Mouse (Mus musculus) lung, postnatal 14 days (tissue): ENCODE measurements around the gene L1cam.

Source experiments
- DNase-seq: peaks from one replicate; pipeline ENCODE4 v3.0.0; 2021

Gene L1cam

GRCm38 (mm10) chrX:73875881-73876280, 20.0 kb downstream of the L1cam start:
- DNase-seq: no peak

GRCm38 (mm10) chrX:73871956-73872355, 23.9 kb downstream of the L1cam start:
- no peak for DNase-seq

- DNase-seq: no peak
Observed at GRCm38 (mm10) chrX:73871474-73871873, 24.4 kb downstream of the L1cam start.

DNA sequence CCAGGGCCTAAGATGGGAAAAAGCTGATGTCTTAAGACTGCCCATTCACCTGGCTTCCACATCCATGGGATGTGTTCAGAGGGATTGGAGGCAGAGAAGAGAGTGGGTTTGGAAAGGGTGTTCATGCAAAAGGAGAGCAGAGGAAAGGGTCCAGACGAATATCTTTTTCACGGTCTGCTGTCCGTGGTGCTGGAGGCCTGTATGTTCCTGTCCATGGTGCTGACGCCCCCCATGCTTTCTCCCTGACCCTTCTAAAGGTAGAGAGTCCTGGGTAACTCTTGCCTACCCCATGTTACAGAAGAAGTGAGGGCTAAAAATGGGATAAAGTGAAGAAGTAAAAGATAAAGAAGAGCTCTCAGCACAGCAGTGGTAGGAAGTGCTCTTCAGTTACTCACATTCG, 26.6 kb downstream of the L1cam start:
- DNase-seq: peak; percentile 36

GRCm38 (mm10) chrX:73867852-73868251, 28.1 kb downstream of the L1cam start:
- no peak for DNase-seq

DNA sequence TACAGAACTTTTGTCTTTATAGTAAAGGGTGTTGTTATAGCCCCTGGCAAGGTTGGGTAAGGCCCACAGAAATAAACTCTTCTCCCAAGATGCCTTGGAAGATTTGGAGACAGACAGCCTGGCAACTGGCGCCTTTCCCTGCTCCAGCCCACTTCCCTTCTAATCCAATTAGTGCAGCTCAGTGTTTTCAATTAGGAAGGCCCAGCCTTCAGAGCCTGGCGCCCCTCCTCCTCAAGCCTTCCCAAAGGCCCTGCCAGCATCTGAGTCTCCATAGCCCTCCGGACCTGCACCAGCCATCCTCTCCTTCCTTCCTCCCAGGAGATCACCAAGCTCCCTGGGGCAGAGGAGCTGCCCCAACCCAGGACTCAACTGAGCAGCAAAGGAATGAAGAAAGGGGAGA, 28.6 kb downstream of the L1cam start:
- no peak for DNase-seq

GRCm38 (mm10) chrX:73864692-73865091, 31.2 kb downstream of the L1cam start:
- DNase-seq: no peak

DNA sequence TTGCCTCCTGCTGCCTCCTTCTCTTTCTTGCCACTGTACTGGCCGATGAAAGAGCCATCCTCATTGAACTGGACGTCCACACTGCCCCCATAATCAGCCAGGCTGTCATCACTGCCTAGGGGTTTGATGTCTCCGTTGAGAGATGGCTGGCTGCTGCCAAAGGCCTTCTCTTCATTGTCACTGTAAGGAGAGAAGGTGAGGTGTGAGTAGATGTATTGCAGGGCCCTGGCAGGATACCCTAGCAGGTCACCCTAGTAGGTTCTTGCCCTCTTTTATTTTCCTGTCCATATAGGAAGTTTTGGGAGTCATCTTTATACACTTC, 40.9 kb downstream of the L1cam start:
- no peak for DNase-seq

DNA sequence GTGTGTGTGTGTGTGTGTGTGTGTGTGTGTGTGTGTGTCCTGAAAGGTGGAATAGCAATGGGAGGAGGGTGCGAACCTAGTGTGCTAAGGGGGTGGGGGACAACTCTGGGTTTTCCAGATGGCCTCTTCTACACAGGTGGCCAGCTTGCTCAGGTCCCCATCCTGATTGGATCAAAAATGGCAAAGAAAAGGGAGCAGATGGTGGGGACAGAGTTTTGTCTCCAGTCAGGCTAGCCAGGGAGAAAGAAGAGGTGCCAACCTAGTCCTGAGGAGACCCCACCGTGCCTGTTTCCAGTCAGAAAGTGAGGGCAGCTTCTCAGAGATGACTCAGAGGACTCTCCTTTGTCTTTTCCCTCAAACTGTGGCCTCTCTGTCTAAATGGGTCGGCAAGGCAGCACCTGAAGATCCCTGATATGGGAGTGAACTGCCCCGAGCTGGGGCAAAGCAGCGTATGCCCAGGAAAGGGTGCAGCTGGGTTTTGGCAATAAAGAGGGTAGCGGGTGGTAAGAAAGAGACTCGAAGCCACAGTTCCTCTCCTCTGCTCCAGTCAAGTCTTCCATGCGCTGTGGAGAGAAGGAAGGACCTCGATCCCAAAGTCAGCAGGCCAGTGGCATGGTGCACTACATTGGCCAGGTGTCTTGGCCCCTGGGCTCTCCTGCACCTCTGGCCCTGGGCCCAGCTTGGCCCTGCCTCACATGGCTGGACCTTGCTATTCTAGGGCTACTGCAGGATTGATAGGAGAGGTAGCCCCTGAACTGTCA, 41.4 kb downstream of the L1cam start:
- DNase-seq: no peak

DNA sequence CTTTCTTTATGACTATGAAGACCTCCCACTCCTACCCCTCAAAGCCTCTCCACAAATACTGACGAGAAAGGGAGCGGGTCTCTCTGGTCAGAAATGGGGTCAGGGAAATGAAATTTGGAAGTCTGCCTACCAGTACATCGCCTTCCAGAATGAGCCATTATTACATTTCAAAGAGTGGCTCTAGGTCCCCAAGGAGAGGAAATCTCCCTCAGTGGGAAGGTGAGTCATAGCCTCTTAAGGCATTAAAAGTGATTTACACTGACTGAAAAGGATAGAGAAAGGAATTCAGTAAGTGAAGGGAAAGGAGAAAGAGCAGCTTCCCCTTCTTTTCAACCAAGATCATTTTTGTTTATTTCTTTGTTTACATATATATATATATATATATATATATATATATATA, 59.2 kb downstream of the L1cam start:
- DNase-seq: no peak

DNA sequence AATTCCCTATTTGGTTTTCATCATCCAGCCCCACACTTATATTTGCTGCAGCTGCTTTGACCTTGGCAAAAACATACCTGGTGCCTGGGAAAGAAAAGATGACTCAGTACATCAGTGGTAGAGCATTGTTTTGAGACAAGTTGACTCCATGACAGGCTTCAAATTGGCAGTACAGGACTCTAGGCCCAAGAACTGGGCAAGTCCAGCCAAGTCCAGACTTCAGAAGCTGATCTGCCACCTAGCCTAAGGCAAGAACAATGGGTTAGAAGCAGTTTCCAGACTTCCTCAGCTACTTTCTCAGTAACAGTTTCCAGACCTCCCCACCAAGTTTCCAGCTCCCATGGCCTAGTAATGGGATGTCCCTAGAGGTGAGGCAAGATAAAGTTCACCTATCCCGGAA, 60.2 kb downstream of the L1cam start:
- DNase-seq: no peak

DNA sequence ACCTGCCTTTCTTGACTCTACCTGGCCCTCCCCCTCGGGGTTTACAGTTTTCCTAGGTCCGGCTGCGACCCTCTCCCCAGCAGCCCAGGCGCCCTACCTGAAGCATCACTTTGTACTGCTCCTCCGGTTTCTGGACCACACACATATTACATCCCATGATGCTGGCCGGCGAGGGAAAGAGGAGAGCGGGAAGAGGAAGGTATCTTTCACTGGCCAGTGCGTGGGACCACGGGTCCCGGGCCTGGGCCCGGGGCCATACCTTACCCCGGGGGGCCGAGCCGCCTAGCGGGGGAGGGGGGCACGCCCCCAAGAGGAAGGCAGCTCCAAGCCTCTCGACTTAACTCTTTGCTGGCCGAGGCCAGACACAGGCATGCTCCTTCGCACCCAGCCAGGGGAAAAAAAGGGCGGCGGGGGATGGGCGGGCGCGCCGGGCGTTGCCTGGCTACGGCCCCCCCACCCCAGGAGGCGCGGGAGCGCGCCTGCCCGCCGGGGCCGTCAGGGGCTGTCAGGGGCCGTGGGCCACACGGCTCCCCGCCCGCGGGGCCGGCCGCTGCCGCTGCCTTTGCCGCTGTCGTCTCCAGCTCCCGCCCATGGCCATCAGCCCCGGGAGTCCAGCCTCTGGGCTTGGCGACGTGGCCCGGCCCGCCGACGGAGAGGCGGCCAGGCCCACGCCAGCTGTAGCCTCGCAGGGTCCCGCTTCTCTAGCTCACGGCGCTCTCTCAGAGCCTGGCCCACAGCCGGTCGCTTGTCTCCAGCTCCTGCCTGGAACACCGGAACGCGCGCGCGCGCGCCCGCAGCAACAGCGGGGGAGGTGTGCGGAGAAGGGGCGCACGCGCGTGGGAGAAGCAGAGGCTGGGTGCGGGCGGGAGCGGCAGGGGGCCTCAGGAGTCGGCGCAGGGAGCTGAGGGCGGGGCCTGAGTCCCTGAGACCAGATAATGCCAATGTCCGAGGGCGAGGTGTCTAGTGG, 71.4 kb downstream of the L1cam start, which contains the start of gene Pdzd4:
Pdzd4 (minus strand) TSS at position 785 of the 967 bp plus-strand sequence.
- peak; percentile 51 for DNase-seq

- DNase-seq: no peak
Observed at GRCm38 (mm10) chrX:73823747-73824146, 72.2 kb downstream of the L1cam start.

- DNase-seq: no peak
Observed at GRCm38 (mm10) chrX:73816596-73817314, 79.2 kb downstream of the L1cam start.

DNA sequence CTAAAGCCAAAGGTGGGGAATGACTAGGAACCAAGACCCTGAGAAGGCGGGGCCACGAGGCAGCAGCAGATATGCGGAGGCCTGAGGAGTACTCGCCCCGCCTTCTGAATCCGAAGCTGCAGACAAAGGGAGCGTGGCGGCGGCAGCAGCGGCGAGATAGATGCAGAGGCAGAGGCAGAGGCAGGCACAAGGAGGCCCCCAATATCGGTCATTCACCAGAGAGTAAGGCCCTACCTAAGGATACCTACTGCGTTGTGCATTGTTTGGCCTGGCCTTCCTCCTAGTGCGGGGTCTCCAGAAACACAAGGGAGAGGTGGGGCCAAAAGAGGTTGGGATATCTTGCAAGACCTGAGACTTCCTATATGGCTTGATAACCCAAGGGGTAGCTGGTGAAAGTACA, 80.8 kb downstream of the L1cam start:
- DNase-seq: no peak

GRCm38 (mm10) chrX:73805814-73806213, 90.1 kb downstream of the L1cam start:
- DNase-seq: no peak
